In genomic region chr1:120532321-120532916, GRCm38 (mm10) we compare ENCODE assay signal across 33 mouse cellular contexts. TPM values are rescaled to one million over a fixed set of nuclear protein-coding genes. Genes with fewer than 3 reads are reported as not detected.
DNase-seq lines count a peak whose midpoint lies in the region; ATAC-seq lines count a peak whose summit lies in the region.
"Had no signal": no experiment of that assay in that cellular context is flagged by ENCODE, and none has a peak within 500 bp of the region (broad histone marks: within the 10 kb centered on the region; RNA-seq: fewer than 3 reads in every experiment).

No protein-coding gene starts in this region.

- peak; percentile 76 for DNase-seq in A20 (ENCODE audit: low read depth, low spot score)
- DNase-seq in B cell, adult 2 months, result peak; percentile 5 to 13
- no peak for DNase-seq in right cerebral cortex, adult 18-20 months
- DNase-seq: adrenal gland, postnatal 14 days; cerebellum, adult 18-20 months; cerebellum, postnatal 10 days; forebrain, postnatal 0 days; kidney, adult 18-20 months; kidney, postnatal 25 days; midbrain, embryonic 14.5 days; retina, postnatal 1 day; spleen, adult 18-20 months had no signal

- WGBS in heart, embryonic 12.5 days, result 55% methylated on average over 6 of the region's 6 CpGs

- H3K4me1 ChIP-seq in heart, embryonic 12.5 days (replicated peaks), result no peaks in the 10 kb centered on the region
- H3K4me1 ChIP-seq: hindbrain, embryonic 10.5 days; kidney, embryonic 15.5 days; limb, embryonic 12.5 days; neural tube, embryonic 15.5 days had no signal

- H3K4me2 ChIP-seq in heart, embryonic 12.5 days, result no peak overlapping the region
- H3K4me2 ChIP-seq: kidney, embryonic 15.5 days; limb, embryonic 12.5 days; neural tube, embryonic 15.5 days had no signal

- no peaks in the 10 kb centered on the region for H3K27me3 ChIP-seq in heart, embryonic 12.5 days (replicated peaks)
- H3K27me3 ChIP-seq: kidney, embryonic 15.5 days; neural tube, embryonic 15.5 days had no signal

- no peak overlapping the region for H3K27ac ChIP-seq in heart, embryonic 12.5 days (ENCODE audit: poor library complexity, severe bottlenecking)
- H3K27ac ChIP-seq: hindbrain, embryonic 10.5 days; kidney, embryonic 15.5 days; layer of hippocampus, adult 2 months; left cerebral cortex, adult 2 months; limb, embryonic 12.5 days; neural tube, embryonic 15.5 days had no signal

- H3K36me3 ChIP-seq in heart, embryonic 12.5 days, result no peaks in the 10 kb centered on the region
- H3K36me3 ChIP-seq: hindbrain, embryonic 10.5 days; kidney, embryonic 15.5 days; limb, embryonic 12.5 days; neural tube, embryonic 15.5 days had no signal

- H3K9me3 ChIP-seq in heart, embryonic 12.5 days (replicated peaks), result no peaks in the 10 kb centered on the region
- H3K9me3 ChIP-seq: hindbrain, embryonic 10.5 days; kidney, embryonic 15.5 days; limb, embryonic 12.5 days; neural tube, embryonic 15.5 days had no signal

- H3K4me3 ChIP-seq in heart, embryonic 12.5 days, result no peak overlapping the region
- H3K4me3 ChIP-seq: erythroblast, embryonic 14.5 days; hindbrain, embryonic 10.5 days; kidney, embryonic 15.5 days; layer of hippocampus, adult 2 months; left cerebral cortex, adult 2 months; limb, embryonic 12.5 days; neural tube, embryonic 15.5 days had no signal

- ATAC-seq in granulocyte monocyte progenitor cell, adult 5-6 weeks (replicated peaks; ENCODE audit: poor library complexity, severe bottlenecking), result peak; percentile 84
- ATAC-seq in megakaryocyte progenitor cell, adult 5-6 weeks (replicated peaks; ENCODE audit: poor library complexity), result peak; percentile 93
- ATAC-seq in heart, embryonic 12.5 days (ENCODE audit: insufficient number of reproducible peaks, low FRiP score), result no peak
- ATAC-seq: forebrain, postnatal 0 days; hindbrain, embryonic 16.5 days; lung, postnatal 0 days had no signal

- no peak overlapping the region for H3K9ac ChIP-seq in heart, embryonic 12.5 days
- H3K9ac ChIP-seq: forebrain, postnatal 0 days; kidney, embryonic 15.5 days; limb, embryonic 12.5 days; neural tube, embryonic 15.5 days had no signal

RNA-seq across cellular contexts. Expression of gene Marco, which starts 27.6 kb away (rescaled TPM):
- total RNA-seq in granulocyte monocyte progenitor cell, adult 5-6 weeks (2014; fragmentation: Nextera tagmentation), result not detected in 2 replicates
- total RNA-seq in granulocyte monocyte progenitor cell, adult 5-6 weeks (2017), result not detected in 2 replicates
- total RNA-seq in megakaryocyte progenitor cell, adult 5-6 weeks (2015), result not detected in 2 replicates
- not detected in 2 replicates for total RNA-seq in megakaryocyte progenitor cell, adult 5-6 weeks (2017)
- not detected in 2 replicates for polyA plus RNA-seq in heart, embryonic 12.5 days (2016; fragmentation: Nextera tagmentation; extraction: Ambion mirVana)
- total RNA-seq: forebrain, postnatal 0 days; gastrocnemius, adult 8-10 months; layer of hippocampus, adult 2 months; layer of hippocampus, postnatal 14 days; left cerebral cortex, adult 2 months; left cerebral cortex, postnatal 25 days had no signal
- polyA plus RNA-seq: cortical plate, adult 2 months; embryonic facial prominence, embryonic 14.5 days; forebrain, postnatal 0 days; heart, embryonic 14.5 days; hindbrain, embryonic 10.5 days; intestine, embryonic 14.5 days; limb, embryonic 12.5 days; midbrain, embryonic 14.5 days; neural tube, embryonic 15.5 days; stomach, embryonic 14.5 days; testis, adult 2 months had no signal
